Mouse (Mus musculus): ENCODE data around the gene Gm21292.
"Not testable (repeated sequence)": the region's sequence is repeated elsewhere in the genome, so short reads cannot be mapped to it uniquely, and the experiment has no call there.

Gene Gm21292

GRCm38 (mm10) chrY:9133824-9134223 is at the start of gene Gm21292:
Gene Gm21292 (minus strand): TSS chrY:9133924.
- not testable (repeated sequence) for DNase-seq

Measured in cerebellum, adult 11-12 months (tissue).